Mouse (Mus musculus) v-Abl transformed pro-B cells (cell line): ENCODE data around the gene Mtmr3.

Experiments used
- in situ Hi-C, 2 experiments: fragments of 400-800 bp; cut with MboI; formaldehyde crosslinking; loops; one replicate each; pipeline ENCODE4 v1.15.1; 2025; ENCODE audit not compliant: unreplicated experiment in 2 of 2

Gene Mtmr3

GRCm38 (mm10) chr11:4471734-4472133 lies 122.9 kb downstream of the Mtmr3 start:
- in situ Hi-C loops: loop anchor here in 1 of 2 experiments (5.0 kb wide), 1 partner anchor 1696 kb away; no protein-coding TSS in a partner anchor

GRCm38 (mm10) chr11:4471251-4471650 lies 123.4 kb downstream of the Mtmr3 start:
- in situ Hi-C loops: loop anchor here in 1 of 2 experiments (5.0 kb wide), 1 partner anchor 1696 kb away; no protein-coding TSS in a partner anchor

- in situ Hi-C loops: no loop called here
These were observed 125.6 kb downstream of the Mtmr3 start for GRCm38 (mm10) chr11:4469091-4469490.

GRCm38 (mm10) chr11:4467436-4467835 lies 127.2 kb downstream of the Mtmr3 start:
- in situ Hi-C loops: no loop called here

- in situ Hi-C loops: no loop called here
These were observed 128.5 kb downstream of the Mtmr3 start for GRCm38 (mm10) chr11:4466191-4466590.

- in situ Hi-C loops: no loop called here
These were observed 130.0 kb downstream of the Mtmr3 start for GRCm38 (mm10) chr11:4464616-4465015.

- in situ Hi-C loops: no loop called here
These were observed 130.5 kb downstream of the Mtmr3 start for GRCm38 (mm10) chr11:4464186-4464585.

- in situ Hi-C loops: no loop called here
These were observed 131.8 kb downstream of the Mtmr3 start for GRCm38 (mm10) chr11:4462868-4463267.

- in situ Hi-C loops: no loop called here
These were observed 133.5 kb downstream of the Mtmr3 start for GRCm38 (mm10) chr11:4461154-4461553.

GRCm38 (mm10) chr11:4460615-4461014 lies 134.0 kb downstream of the Mtmr3 start:
- in situ Hi-C loops: no loop called here

- in situ Hi-C loops: loop anchor here (5.0 to 10.0 kb wide), 2 partner anchors 198 to 320 kb away; partner anchors contain the start of genes Lif (in 2 of the 2) and Rnf215 (in 1 of the 2)
These were observed 139.6 kb downstream of the Mtmr3 start for GRCm38 (mm10) chr11:4454895-4455535.

- in situ Hi-C loops: loop anchor here (5.0 to 10.0 kb wide), 2 partner anchors 195 to 318 kb away; partner anchors contain the start of genes Lif (in 2 of the 2) and Rnf215 (in 1 of the 2)
These were observed 142.0 kb downstream of the Mtmr3 start for GRCm38 (mm10) chr11:4452467-4453184.

GRCm38 (mm10) chr11:4451116-4451515 lies 143.5 kb downstream of the Mtmr3 start:
- in situ Hi-C loops: loop anchor here (5.0 to 10.0 kb wide), 2 partner anchors 194 to 316 kb away; partner anchors contain the start of genes Lif (in 2 of the 2) and Rnf215 (in 1 of the 2)

GRCm38 (mm10) chr11:4446195-4446868 lies 148.3 kb downstream of the Mtmr3 start:
- in situ Hi-C loops: loop anchor here in 1 of 2 experiments (10.0 kb wide), 1 partner anchor 378 kb away; no protein-coding TSS in a partner anchor

- in situ Hi-C loops: loop anchor here in 1 of 2 experiments (10.0 kb wide), 1 partner anchor 383 kb away; no protein-coding TSS in a partner anchor
These were observed 152.4 kb downstream of the Mtmr3 start for GRCm38 (mm10) chr11:4442280-4442679.

GRCm38 (mm10) chr11:4440978-4441377 lies 153.7 kb downstream of the Mtmr3 start, which contains the start of gene Hormad2:
TSS of gene Hormad2 (minus strand) at chr11:4441105.
- in situ Hi-C loops: loop anchor here in 1 of 2 experiments (10.0 kb wide), 1 partner anchor 384 kb away; no protein-coding TSS in a partner anchor

- in situ Hi-C loops: loop anchor here in 1 of 2 experiments (10.0 kb wide), 1 partner anchor 427 kb away; no protein-coding TSS in a partner anchor
These were observed 156.5 kb downstream of the Mtmr3 start for GRCm38 (mm10) chr11:4438211-4438610.

- in situ Hi-C loops: loop anchor here in 1 of 2 experiments (10.0 kb wide), 1 partner anchor 427 kb away; no protein-coding TSS in a partner anchor
These were observed 157.3 kb downstream of the Mtmr3 start for GRCm38 (mm10) chr11:4437318-4437717.

GRCm38 (mm10) chr11:4436631-4437030 lies 158.0 kb downstream of the Mtmr3 start:
- in situ Hi-C loops: loop anchor here in 1 of 2 experiments (10.0 kb wide), 1 partner anchor 428 kb away; no protein-coding TSS in a partner anchor

GRCm38 (mm10) chr11:4434461-4434860 lies 160.2 kb downstream of the Mtmr3 start:
- in situ Hi-C loops: loop anchor here in 1 of 2 experiments (5.0 to 10.0 kb wide), 2 partner anchors 393 to 430 kb away; no protein-coding TSS in a partner anchor
